Mouse (Mus musculus) kidney, embryonic 14.5 days (tissue): ENCODE results near the gene Lingo1. TPM values are rescaled to one million over a fixed set of nuclear protein-coding genes. Genes with fewer than 3 reads are reported as not detected.

Experiments
- ATAC-seq: fragments of 200-750 bp; cut with Nextera tagmentation; 2 replicates; pipeline ENCODE4 v1.8.0; 2017; ENCODE audit warnings: moderate number of reproducible peaks, mild to moderate bottlenecking, moderate TSS enrichment, moderate library complexity; ENCODE audit not compliant: low FRiP score, low TSS enrichment
- H3K27ac ChIP-seq: fragments of 300-500 bp; sonication (generic); 2 replicates; pipeline ENCODE4 v1.5.1; 2014; ENCODE audit warnings: low read depth, mild to moderate bottlenecking, low read length, moderate library complexity, mixed read lengths
- H3K27me3 ChIP-seq: fragments of 300-500 bp; sonication (generic); 2 replicates; pipeline ENCODE4 v1.6.1; 2014; ENCODE audit warnings: mild to moderate bottlenecking, low read length; ENCODE audit not compliant: control insufficient read depth, insufficient read depth
- H3K36me3 ChIP-seq: fragments of 300-500 bp; sonication (generic); 2 replicates; pipeline ENCODE4 v1.6.1; 2014; ENCODE audit warnings: low read length, mixed read lengths; ENCODE audit not compliant: control insufficient read depth, insufficient read depth
- H3K4me1 ChIP-seq: fragments of 300-500 bp; sonication (generic); 2 replicates; pipeline ENCODE4 v1.6.1; 2014; ENCODE audit warnings: low read length, mixed read lengths; ENCODE audit not compliant: control insufficient read depth, insufficient read depth
- H3K4me2 ChIP-seq: fragments of 300-500 bp; sonication (generic); replicated peaks from 2 replicates; pipeline ENCODE4 v1.6.1; 2014; ENCODE audit warnings: low read depth, mild to moderate bottlenecking, low read length
- H3K4me3 ChIP-seq: fragments of 300-500 bp; sonication (generic); 2 replicates; pipeline ENCODE4 v1.5.1; 2014; ENCODE audit warnings: mild to moderate bottlenecking, low read length
- H3K9ac ChIP-seq: fragments of 300-500 bp; sonication (generic); 2 replicates; pipeline ENCODE4 v1.6.1; 2014; ENCODE audit warnings: low read depth, mild to moderate bottlenecking, low read length, moderate library complexity
- H3K9me3 ChIP-seq: fragments of 300-500 bp; sonication (generic); 2 replicates; pipeline ENCODE4 v1.6.1; 2016; ENCODE audit warnings: low read length; ENCODE audit not compliant: control insufficient read depth
- WGBS: fragments of 180-500 bp; shearing (Covaris S2); extraction: QIAGEN DNeasy Blood & Tissue Kit; methylation state at CpG from one replicate; pipeline ENCODE4 v1.1.7; 2014; 5-methylcytosine and 5-hydroxymethylcytosine counted together
- polyA plus RNA-seq: library from polyadenylated mRNA; unstranded; fragments of >200 nt; fragmentation: Nextera tagmentation; extraction: Ambion mirVana; gene quantifications from 2 replicates; pipeline ENCODE4 v1.2.1, GENCODE M21; 2014

The Lingo1 gene
- polyA plus RNA-seq, 1 experiment from 2014 or later = 4.6 TPM

- H3K36me3 ChIP-seq = no peaks in the 10 kb centered on the region
- no peak for ATAC-seq
- H3K9me3 ChIP-seq = peaks cover 3% of the 10 kb centered on the region; the same call in 1 of the 2 replicates
- 57% methylated on average over 7 of the region's 7 CpGs for WGBS
- H3K27ac ChIP-seq = no peak overlapping the region
- H3K27me3 ChIP-seq = no peaks in the 10 kb centered on the region
- H3K9ac ChIP-seq = no peak overlapping the region
- no peak overlapping the region for H3K4me2 ChIP-seq
- no peaks in the 10 kb centered on the region for H3K4me1 ChIP-seq
- no peak overlapping the region for H3K4me3 ChIP-seq
These were observed 97.4 kb downstream of the Lingo1 start for GRCm38 (mm10) chr9:56698715-56699370.

GRCm38 (mm10) chr9:56694079-56694478, 102.2 kb downstream of the Lingo1 start:
- H3K4me2 ChIP-seq = no peak overlapping the region
- H3K27me3 ChIP-seq = no peaks in the 10 kb centered on the region
- 87% methylated on average over 3 of the region's 3 CpGs for WGBS
- H3K4me3 ChIP-seq = no peak overlapping the region
- H3K9ac ChIP-seq = no peak overlapping the region
- no peak overlapping the region for H3K27ac ChIP-seq
- no peaks in the 10 kb centered on the region for H3K9me3 ChIP-seq
- no peaks in the 10 kb centered on the region for H3K4me1 ChIP-seq
- no peak for ATAC-seq
- no peaks in the 10 kb centered on the region for H3K36me3 ChIP-seq

DNA sequence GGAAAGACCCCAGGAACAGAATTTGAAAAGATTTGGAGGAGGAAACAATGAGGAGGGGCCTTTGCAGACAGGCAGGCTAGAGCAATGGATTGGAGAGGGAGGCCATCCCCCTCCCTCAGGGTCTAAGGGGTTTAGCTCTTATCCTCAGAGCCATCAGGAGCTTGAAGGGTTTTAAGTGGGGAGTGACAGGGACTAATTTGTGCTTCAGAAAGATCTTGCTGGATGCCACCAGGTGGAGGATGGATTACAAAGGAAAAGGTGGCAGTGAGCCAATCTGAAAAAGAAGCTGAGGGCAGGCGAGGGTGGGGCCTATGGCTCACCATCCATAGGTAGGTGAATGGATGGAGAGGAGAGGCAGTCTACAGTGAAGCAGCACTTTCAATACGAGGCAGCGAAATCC, 105.0 kb downstream of the Lingo1 start:
- no peaks in the 10 kb centered on the region for H3K36me3 ChIP-seq
- H3K4me2 ChIP-seq = no peak overlapping the region
- H3K27me3 ChIP-seq = no peaks in the 10 kb centered on the region
- no peak overlapping the region for H3K4me3 ChIP-seq
- 80% methylated on average over 3 of the region's 3 CpGs for WGBS
- ATAC-seq = no peak
- no peak overlapping the region for H3K9ac ChIP-seq
- no peak overlapping the region for H3K27ac ChIP-seq
- H3K4me1 ChIP-seq = peaks cover 10% of the 10 kb centered on the region
- H3K9me3 ChIP-seq = no peaks in the 10 kb centered on the region

DNA sequence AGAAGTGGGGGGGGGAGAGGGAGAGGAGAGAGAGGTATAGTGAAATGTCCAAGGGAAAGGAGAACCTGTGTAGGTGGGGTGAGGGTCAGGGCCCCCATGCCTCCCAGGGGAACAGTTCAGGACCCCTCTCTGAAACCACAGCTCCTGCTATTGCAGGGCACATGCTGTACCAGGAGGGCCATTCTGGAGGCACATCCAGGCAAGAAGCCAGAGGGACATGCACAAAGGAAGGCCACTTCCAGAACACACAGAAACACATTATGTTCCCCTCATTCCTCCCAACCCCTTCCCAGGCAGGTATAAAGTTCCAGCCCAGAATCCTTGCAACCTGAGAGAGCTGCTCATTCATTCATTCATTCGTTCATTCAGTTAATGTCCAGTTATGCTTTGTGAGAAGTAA, 105.6 kb downstream of the Lingo1 start:
- no peak overlapping the region for H3K27ac ChIP-seq
- no peak overlapping the region for H3K4me2 ChIP-seq
- H3K9ac ChIP-seq = no peak overlapping the region
- 82% methylated on average over 1 of the region's 1 CpGs for WGBS
- H3K9me3 ChIP-seq = no peaks in the 10 kb centered on the region
- H3K36me3 ChIP-seq = no peaks in the 10 kb centered on the region
- H3K4me3 ChIP-seq = no peak overlapping the region
- H3K27me3 ChIP-seq = no peaks in the 10 kb centered on the region
- peaks cover 13% of the 10 kb centered on the region for H3K4me1 ChIP-seq
- no peak for ATAC-seq

DNA sequence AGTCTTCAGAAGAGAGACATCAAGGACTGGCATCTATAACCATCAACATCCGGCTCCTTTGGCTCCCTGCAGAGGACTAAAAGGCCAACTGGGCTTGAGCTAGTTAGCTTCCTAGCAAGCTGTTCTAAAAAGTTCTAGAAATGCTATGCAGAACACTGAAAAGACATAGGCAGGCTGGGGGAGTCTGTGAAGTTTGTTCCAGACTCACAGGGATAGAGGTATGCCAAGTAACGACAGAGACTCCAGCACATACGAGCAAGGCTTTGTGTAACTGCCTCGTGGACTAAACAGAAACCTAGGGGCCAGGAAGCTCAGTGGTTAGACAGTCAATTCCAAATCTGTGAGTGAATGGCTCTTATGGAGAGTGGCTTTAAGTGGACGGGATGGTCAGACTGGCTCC, 108.8 kb downstream of the Lingo1 start:
- ATAC-seq = no peak
- peaks cover 13% of the 10 kb centered on the region for H3K4me1 ChIP-seq
- no peaks in the 10 kb centered on the region for H3K9me3 ChIP-seq
- H3K27ac ChIP-seq = peak overlapping the region; percentile 20; the same call in 1 of the 2 replicates
- H3K4me2 ChIP-seq = no peak overlapping the region
- 85% methylated on average over 5 of the region's 5 CpGs for WGBS
- no peaks in the 10 kb centered on the region for H3K27me3 ChIP-seq
- H3K4me3 ChIP-seq = no peak overlapping the region
- H3K9ac ChIP-seq = no peak overlapping the region
- no peaks in the 10 kb centered on the region for H3K36me3 ChIP-seq

DNA sequence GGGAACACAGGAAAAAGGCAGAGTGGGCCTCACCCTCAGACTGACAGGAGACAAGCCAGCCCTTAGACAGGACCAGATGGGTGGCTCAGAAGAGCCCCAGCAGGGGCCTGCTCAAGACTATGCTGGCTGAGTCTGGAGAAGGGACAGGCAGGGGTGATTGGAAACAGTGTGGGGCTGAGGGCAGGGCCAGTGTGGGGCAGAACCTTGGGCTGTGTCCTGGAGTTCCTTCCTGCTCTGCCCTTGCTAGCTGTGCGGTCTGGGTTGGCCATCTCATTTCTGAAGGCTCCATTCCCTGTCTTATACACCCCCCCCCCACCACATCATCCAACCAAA, 109.2 kb downstream of the Lingo1 start:
- H3K4me3 ChIP-seq = no peak overlapping the region
- peaks cover 13% of the 10 kb centered on the region for H3K4me1 ChIP-seq
- H3K9ac ChIP-seq = no peak overlapping the region
- no peaks in the 10 kb centered on the region for H3K9me3 ChIP-seq
- H3K27ac ChIP-seq = peak overlapping the region; percentile 20; the same call in 1 of the 2 replicates
- peak; percentile 13; the same call in 1 of the 2 replicates for ATAC-seq
- H3K27me3 ChIP-seq = no peaks in the 10 kb centered on the region
- H3K4me2 ChIP-seq = no peak overlapping the region
- WGBS = 86% methylated on average over 1 of the region's 1 CpGs
- H3K36me3 ChIP-seq = no peaks in the 10 kb centered on the region

DNA sequence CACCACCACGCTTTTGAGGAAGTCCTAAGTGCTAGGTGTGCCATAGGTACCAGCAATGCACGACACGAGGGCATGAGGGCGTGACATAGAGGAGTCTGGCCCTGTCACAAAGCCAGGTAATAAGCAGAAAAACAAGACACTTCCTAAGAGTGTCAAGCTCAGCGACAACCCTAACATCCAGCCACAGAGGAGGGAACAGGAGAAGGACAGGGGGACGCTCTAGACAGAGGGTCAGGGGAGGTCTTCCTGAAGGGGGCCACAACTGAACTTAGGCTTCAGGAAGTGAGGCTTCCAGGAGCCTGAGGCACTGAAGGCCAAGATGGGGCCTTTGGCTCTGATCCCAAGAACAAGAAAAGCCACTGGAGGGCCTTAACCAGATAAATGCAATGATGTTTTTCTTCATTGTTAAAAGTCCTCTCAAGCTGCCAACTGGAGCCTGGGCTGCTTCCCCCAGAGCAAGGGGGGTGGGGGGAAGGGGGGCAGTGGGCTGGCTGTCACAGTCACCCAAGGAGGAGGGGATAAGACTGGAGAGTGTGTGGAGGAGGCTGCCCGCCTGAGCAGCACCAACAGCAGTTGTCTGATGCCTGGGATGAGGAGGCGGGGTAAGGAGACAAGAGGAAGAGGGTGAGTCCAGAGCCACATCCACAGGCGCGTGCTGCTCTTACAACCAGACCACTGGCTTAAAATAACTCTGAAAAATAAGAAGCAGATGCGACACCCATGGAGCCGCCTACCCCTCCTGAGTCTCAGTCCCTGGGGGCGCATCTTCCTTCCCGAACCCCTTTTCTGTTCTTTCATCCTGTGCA, 109.7 kb downstream of the Lingo1 start:
- H3K9ac ChIP-seq = no peak overlapping the region
- no peaks in the 10 kb centered on the region for H3K36me3 ChIP-seq

DNA sequence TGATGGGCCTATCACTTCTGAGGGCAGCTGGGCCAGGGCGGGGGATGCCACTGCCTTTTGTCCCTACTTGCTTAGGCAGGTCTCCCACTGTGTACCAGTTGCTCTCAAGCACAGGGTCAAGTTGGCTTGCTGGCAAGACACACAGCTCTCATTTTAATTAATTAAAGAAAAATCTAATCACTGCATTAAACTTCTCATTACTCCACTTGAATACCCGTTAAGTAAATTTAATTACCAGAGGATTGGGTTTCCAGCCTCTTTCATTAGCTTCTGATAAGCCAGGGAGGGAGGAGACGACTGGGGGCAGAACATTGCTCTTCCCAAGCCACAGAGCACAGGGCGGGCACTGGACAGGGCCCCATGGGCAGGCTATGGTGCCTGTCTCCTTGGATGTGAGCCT, 113.4 kb downstream of the Lingo1 start:
- 31% methylated on average over 4 of the region's 4 CpGs for WGBS
- H3K4me3 ChIP-seq = no peak overlapping the region
- ATAC-seq = no peak
- no peaks in the 10 kb centered on the region for H3K36me3 ChIP-seq
- no peaks in the 10 kb centered on the region for H3K27me3 ChIP-seq
- no peaks in the 10 kb centered on the region for H3K9me3 ChIP-seq
- H3K4me1 ChIP-seq = peaks cover 13% of the 10 kb centered on the region
- no peak overlapping the region for H3K9ac ChIP-seq
- no peak overlapping the region for H3K27ac ChIP-seq
- H3K4me2 ChIP-seq = no peak overlapping the region

More for the DNA sequence above, 109.7 kb downstream of the Lingo1 start:
- Histone ChIP-seq H3K9me3 (no peaks in the 10 kb centered on the region), H3K4me3 (no peak overlapping the region), H3K4me1 (peaks cover 13% of the 10 kb centered on the region), H3K4me2 (no peak overlapping the region), H3K27me3 (no peaks in the 10 kb centered on the region), H3K27ac (peak overlapping the region; percentile 24; the same call in 1 of the 2 replicates)
- ATAC-seq = peak; percentile 79
- 46% methylated on average over 14 of the region's 14 CpGs for WGBS

DNA sequence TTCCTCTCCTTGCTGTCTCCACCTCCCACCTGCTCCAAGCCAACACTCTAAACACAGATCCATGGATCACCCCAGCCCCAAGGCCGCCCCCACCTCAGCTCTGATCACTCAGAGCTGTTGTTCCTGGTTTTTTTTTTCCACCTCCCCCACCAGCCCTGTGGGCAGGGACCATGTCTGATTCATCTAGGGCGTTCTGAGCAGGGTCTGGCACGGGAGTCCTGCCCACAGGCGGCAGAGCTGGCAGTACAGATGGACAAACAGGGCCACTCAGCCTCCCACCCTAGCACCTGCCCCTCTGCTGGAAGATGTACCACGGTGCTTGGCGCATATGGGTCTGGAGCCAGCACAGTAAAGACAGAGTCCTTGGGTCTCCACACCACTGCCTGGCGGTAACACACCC, 114.3 kb downstream of the Lingo1 start:
- Histone ChIP-seq H3K9ac (no peak overlapping the region), H3K9me3 (no peaks in the 10 kb centered on the region), H3K36me3 (no peaks in the 10 kb centered on the region), H3K4me1 (peaks cover 10% of the 10 kb centered on the region), H3K27ac (no peak overlapping the region), H3K4me3 (no peak overlapping the region), H3K27me3 (no peaks in the 10 kb centered on the region), H3K4me2 (no peak overlapping the region)
- ATAC-seq = no peak
- WGBS = 82% methylated on average over 7 of the region's 7 CpGs
